Mouse (Mus musculus) olfactory bulb, adult 2 months (tissue): Measurements from ENCODE around the gene Spry2.

ENCODE experiments used
- CTCF ChIP-seq: fragments of 200-500 bp; IDR thresholded peaks from 2 replicates; pipeline ENCODE4 v1.5.1; 2012; ENCODE audit warnings: low read depth, mild to moderate bottlenecking, low read length, moderate library complexity; ENCODE audit not compliant: insufficient read depth
- POLR2A ChIP-seq: fragments of 200-500 bp; IDR thresholded peaks from 2 replicates; pipeline ENCODE4 v1.6.1; 2012; ENCODE audit warnings: mild to moderate bottlenecking, low read depth, low read length, moderate library complexity; ENCODE audit not compliant: insufficient read depth

GRCm38 (mm10) chr14:105900841-105901240, 4.2 kb upstream of the Spry2 start:
- no peak for TF ChIP-seq CTCF
- TF ChIP-seq POLR2A = no peak
